Mouse (Mus musculus): ENCODE results near the gene Fam213a.

Gene Fam213a

DNA sequence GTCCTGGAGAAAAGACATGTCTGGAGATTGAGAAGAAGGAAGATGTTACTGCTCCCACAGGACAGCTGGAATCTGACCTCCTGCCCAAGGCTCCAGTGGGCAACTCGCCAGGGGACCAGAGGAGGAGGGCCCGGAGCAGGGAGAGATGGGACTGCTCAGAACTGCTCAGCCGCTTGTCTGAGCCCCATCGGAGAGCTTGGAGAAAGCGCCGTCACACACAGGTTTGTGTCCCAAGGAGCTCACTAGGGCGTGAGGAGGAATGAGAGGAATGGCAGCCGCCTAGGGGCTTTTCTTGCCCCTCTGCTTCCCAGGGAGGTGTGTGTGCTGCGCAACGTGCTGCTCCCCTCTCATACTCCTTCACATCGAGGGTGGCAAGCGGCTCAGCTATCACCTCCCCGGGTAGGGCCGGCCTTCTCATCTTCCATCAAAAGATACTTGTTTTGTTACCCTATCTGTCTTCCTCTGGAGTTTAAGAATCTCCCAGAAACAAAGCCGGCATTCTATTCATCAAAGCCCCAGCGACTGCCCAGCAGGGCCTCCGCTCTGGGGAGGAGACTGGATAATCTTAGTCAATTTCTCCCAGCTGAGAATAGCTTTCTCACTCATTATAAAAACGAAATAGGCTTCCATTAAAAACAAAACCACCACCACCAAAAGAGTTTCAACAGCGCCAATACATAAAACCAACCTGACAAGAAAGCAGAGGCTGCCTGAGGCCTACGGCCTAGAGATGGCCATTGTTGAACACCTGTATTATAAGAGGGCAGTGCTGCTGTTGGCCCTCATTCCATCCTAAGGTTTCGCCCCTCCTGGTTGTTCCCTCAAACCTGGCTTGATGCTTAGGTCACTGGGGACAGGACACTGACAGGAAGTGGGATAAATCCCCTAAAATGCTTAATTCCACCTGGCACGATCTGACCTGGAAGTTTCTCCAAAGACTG, 9.1 kb downstream of the Fam213a start:
- no peak for DNase-seq (ENCODE audit: low read depth)

DNA sequence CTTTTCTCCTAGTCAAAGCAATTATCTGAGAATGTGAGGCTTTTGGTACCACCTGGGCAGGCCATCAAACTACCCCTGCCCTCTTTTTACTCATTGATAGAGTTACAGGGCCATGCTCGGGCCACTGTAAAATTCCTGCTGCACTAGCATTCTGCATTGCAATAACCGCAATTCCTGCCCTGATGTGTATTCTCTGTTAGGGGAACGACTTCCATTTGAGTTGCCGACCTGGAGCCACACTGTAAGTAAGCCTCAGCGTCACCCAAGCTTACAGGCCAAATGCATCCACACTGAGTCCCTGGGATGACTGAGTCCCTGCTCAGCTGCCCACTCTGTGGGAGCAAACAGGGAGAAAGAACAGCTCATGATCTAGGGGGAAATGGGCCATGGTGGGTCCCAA, 12.0 kb downstream of the Fam213a start:
- DNase-seq (ENCODE audit: low read depth) = no peak

DNA sequence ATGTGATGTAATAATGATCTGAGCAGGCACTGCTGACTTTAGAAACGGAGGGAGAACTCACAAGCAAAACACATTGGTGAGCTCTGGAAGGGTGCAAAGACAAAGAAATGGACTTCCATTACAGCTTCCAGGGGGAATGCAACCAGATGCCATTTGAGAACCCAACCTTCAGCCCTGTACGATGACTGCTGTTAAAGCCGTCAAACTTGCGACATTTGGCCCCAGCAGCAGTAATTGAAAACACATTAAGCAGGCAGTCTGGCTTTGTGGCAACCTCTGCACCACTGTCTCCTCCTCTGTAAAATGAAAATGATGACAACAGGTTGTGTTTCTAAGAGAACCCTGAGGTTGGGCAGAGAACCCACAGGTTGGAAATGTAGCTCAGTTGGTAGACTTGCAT, 12.8 kb downstream of the Fam213a start:
- DNase-seq (ENCODE audit: low read depth) = no peak

DNA sequence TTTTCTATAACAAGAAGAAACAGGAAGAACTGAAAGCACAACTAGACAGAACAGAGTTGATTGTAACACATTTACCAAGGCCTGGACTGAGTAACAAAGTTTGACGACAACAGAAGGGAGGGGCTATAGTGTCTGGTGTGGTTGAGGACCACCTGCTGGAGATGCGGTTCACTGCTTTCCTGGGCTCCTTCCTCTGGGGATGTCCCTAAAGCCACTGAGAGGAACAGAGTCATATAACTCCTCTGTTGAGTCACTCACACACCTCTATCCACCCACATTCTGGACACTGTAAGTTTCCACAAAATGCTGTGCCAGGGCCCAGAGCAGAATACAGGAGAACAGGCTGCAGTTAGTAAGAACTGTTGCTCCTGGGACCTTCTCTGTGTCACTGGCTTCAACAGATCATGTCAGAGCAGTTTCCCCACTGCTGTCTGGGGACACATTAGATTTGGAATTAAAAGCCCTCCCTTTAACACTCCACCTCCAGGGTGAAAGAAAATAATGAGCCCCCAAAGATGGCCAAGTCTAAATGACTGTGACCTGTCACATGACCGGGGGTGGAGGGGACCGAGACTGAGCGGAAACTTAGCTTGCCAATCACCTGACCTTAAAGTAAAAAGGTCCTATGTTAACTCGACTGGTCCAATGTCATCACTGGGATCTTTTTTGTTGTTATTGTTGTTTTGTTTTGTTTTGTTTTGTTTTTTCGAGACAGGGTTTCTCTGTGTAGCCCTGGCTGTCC, 13.5 kb downstream of the Fam213a start:
- no peak for DNase-seq (ENCODE audit: low read depth)

DNA sequence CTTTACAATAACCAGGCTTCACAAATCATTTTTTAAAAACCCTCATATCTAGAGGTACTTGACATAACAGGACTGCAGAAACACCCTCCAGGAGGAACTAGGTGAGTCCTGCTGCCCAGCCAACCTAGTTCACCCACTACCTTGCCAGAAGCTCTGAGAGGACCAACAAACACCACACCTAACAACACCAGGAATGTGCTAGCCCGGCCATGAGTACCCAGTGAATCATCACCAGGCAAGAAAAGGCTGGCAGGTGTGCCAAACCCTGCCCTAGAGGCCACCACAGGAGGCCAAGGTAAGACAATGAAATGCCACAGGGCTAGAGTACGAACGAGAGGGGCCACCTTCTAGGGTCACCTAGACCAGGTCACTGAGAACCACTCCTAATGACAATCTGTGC, 17.4 kb downstream of the Fam213a start:
- DNase-seq (ENCODE audit: low read depth) = no peak

DNA sequence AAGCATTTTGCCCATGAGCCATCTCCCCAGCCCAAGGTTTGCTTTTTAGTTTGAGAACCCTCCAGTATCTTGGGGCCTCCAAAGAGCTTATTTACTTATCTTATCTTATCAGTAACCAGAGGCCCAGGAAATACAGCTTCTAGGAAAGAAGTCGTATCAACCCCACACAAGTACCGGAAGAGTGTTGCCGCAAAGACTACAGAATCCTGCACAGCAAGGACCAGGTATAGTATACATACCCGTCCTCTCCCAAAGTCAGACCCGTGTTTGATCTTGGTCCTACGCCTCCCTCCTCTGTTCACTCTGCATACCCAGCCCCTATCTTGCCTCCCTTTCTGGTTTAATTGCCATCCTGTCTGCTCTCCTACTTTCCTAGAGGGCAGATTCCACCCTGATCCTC, 21.1 kb downstream of the Fam213a start:
- peak; percentile 26 for DNase-seq (ENCODE audit: low read depth)

DNA sequence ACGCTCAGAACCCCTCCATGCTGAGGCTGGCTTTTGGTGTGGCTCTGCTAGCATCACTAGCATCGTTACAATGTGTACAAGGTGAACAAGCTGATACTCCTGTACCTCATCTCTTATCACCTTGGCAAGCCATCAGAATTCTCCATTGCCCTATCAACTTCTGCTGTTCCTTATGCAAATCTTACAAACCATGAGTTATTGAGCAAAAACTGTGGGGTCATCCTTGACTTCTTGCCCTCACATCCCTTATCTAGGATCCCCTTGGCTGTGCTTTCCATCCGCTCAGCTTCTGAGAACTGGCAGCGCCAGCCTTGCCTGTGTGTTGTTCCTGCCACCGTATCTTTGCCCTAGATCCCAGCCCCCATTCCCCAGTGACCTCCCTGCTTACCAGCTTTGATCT, 24.8 kb downstream of the Fam213a start:
- no peak for DNase-seq (ENCODE audit: low read depth)

DNA sequence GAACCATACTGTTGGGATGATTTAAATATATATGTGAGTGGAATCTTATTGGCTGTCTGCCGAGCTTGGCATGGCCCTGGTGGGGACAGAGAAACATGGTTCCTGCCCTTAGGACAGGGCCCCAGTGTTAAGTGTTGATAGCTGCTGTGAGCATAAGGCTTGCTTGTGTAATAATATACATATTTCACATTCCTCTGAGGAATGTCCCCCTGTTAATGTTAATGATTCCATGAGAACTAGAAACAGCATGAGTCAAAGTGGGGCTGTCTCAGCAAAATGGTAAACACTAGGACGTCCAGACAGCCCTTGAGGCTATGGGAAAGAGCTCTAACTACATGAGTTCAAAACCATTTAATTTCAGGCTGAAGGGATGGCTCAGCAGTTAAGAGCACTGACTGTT, 26.4 kb downstream of the Fam213a start:
- no peak for DNase-seq (ENCODE audit: low read depth)

DNA sequence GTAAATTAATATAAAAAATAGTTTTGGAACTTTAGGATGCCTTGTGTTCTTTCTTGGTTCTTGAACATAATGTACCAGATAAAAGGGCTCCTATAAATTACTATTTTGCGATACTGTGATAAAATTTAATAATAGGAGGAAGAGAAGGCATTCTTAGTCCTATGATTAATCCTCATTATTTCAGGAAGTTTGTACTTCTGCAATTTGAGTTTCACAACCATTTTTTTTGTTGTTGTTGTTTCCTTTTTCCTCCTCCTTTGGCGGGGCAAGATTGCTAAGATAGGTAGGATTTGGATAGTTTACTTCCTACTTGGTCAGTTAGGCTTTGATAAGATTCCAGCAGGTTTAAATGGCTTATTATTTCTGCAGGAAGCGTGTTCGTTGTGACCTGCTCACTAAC, 28.0 kb downstream of the Fam213a start:
- no peak for DNase-seq (ENCODE audit: low read depth)

DNA sequence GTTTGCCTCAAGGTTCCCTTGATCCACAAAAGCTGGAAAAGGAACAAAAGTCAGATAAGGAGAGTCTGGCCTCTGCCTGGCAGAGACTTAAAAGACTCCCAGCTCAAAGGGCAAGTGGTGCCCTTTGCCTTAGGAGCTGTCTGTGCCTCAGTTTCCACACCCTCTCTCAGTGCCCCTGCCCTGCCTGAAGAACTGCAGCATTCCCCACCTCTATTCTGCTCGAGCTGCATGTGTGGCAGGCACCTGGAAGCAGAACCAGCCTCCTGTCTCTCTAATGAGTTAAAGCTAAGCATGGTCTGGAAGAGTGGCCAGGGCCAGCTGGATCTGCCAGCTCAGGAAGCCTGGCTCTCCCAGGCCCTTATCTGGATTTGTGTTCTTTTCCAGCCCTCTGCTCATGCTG, 33.9 kb downstream of the Fam213a start:
- DNase-seq (ENCODE audit: low read depth) = no peak

DNA sequence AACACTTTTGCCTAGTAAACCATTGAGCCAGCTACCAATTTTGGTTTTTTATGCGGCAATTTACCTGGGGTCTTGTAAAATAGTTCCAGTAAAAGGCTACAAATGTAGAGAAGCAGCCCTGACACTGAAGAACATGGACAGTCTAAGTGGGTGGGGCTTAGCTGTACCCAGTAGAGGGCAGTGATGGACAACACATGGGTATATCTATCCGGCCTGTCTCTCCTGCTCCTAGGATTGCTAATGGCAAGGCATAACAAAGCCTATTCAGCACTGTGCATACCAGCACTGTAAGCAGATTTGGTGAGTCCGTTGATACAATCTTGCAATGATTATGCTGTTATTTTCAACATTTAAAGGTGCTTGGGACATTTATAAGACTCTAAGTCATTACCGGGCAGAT, 34.6 kb downstream of the Fam213a start:
- DNase-seq (ENCODE audit: low read depth) = peak; percentile 15

DNA sequence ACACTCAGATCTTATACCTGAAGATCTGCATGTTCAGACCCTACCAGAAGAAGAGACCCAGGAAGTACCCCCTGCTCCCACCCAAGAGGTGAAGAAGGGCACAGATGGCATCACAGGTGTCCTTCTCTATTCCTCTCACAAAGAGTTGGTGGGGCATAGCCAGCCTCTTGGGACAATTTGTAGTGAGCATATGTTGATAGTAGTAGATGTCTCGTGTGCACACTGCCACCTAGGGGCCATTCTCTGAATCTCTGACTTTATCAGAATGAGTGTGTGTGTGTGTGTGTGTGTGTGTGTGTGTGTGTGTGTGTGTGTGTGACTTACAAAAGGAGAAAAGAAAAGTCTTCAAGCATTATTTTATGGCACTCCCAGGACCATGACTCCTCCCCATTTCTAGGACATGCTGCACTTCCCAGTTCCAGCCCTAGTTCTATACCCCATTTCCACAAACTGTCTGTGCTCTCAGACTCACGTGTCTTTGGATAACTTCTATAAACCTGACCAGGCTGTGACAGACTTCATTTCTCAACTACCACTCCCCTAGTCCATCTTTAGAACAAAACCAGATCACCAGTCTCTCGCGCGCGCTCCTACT, 38.4 kb downstream of the Fam213a start:
- DNase-seq (ENCODE audit: low read depth) = peak; percentile 91

DNA sequence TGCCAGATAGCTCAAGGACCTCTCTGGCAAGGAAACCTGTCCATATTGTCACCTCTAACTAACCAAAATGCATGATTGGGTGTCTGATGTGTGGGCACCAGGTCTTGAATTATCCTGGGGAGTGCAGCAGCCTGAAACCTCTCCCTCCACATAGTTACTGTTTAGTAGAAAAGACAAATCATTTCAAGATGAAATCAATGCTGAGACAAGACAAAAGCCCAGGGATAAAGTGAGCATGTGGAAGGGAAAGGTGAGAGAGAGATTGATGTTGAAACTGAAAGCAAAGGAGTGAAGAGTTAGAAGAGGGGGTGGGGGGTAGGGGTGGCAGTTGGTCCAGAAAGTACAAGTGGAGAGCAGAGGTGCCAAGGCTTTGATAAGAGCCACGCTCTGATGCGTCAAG, 45.5 kb downstream of the Fam213a start:
- peak; percentile 45 for DNase-seq (ENCODE audit: low read depth)

DNA sequence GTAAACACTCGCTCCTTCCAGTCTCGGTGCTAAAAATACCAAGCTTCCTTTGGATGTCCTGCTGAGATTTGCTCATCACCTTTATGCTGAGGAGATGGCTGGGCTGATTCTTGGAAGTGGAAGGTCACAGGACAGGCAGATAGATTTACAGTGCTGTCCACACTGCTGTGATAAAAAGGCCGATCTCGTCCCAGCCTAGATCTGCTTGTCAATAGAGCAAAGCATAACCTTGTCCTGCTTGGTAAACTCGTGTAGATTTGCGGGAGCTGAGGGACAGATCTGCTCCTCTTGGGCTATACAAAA, 46.0 kb downstream of the Fam213a start:
- no peak for DNase-seq (ENCODE audit: low read depth)

DNA sequence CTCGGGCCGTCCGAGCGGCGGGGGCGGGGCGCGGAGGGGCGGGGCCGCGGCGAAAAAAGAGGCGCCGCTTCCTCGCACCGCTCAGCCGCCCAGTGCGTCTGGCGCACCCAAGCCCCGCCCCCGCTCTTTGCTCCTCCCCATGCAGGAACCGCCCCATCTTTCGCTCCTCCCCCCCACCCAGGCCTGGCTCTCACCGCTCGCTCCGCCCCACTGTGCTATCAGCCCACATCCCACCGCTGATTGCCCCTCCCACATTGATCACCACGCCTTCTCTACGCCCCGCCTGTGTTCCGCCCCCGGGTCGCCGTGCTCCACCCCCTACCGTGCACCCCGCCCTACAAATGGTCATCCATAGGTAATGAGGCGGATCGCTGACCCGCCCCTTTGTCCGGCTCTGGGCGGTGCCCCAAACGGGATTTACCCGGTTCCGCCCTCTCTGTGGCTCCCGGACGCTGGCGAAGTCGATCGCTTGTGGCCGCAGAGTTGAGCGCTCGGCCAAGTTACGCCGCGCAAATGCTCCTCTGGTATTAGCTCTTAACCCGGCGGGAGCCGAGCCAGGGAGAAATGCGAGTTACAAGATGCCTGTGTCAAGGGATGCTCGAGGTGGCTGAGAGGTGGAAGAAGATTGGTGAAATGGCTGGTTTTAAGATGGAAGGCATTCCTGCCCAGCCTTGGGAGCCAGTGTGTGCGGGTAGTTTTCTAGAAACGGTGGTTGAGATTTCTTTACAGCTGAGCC, 46.6 kb downstream of the Fam213a start:
- peak; percentile 98 for DNase-seq (ENCODE audit: low read depth)

DNA sequence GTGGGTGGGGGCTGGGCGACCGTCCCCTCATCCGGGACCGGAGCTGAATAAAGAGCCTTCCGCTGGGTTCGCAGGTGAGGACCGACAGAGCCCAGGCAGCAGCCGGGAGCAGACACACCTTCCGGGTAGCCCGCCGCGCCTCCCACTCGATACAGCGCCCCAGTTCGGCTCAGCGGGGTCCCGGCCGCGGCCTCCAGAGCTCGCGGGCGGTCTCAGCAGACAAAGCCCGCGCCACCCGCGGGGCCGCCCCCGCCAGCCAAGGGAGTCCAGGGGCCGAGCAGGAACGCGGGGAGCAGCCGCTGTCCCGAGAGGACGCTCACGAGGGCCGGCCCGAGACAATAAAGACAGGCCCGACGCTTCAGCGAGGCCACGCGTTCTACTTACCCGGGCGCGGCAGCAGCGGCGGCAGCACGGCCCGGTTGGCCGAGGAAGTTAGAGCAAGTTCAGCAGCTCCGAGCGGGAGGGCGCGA, 47.2 kb downstream of the Fam213a start, which contains the start of gene Tspan14:
Gene Tspan14 (minus strand): TSS at position 416 of the 470 bp plus-strand sequence.
- DNase-seq (ENCODE audit: low read depth) = no peak

DNA sequence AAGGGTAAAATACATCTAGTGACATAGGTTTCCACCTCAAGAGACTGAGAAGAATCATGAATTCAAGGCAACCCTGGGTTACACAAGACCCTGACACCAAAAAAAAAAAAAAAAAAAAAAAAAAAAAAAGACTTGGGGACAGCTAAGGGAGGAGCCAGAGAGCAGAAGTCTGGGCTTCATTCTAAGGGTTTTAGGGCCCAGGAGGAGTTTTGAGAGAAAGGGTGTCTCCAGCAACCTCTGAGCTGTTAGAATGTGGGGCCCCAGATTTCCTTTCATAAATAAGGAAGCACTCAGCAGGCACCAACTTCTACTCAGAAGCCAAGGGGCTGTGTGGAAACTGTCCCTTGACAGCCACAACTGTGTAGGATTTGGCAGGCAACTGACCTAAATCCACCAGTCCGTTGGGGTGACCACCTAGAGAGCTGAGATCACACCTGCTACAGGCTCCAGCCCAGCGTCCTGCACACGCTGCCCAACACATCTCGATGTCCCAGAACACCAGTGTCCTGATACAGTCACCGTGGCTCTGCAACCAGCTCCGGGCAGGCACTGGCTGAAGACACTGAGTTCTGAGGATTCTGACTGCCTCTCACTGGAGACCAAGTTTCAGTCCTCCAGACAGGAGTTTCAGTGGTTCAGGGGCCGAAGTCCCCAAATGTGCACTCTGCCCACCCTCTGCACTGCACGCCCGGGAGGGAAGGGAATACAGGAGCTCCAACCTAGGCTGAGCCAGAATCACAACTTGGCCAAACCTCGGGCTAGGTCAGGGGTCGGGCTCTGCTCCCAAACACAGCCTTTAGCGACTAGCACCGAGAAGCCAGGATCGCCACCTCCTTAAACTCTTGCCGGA, 47.9 kb downstream of the Fam213a start:
- peak; percentile 49 for DNase-seq (ENCODE audit: low read depth)

DNA sequence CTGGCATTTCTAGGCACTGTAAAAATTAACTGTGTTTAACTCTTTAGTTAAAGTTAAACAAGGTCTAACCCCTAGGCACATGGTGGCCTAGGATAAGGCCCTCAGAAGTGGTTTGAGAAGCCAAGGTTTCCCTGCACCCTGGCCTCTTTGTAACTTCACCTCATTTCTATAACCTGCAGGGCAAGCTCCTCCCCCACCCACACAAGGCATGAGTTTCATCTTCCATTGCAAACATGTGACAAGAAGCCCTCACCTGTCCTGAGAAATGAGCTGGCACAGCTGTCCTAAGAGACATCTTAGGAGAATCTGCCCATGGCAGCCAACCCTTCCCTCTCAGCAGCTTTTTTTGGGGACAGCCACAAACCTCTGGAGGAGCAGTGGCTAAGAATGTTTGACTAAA, 48.7 kb downstream of the Fam213a start:
- DNase-seq (ENCODE audit: low read depth) = peak; percentile 51

DNA sequence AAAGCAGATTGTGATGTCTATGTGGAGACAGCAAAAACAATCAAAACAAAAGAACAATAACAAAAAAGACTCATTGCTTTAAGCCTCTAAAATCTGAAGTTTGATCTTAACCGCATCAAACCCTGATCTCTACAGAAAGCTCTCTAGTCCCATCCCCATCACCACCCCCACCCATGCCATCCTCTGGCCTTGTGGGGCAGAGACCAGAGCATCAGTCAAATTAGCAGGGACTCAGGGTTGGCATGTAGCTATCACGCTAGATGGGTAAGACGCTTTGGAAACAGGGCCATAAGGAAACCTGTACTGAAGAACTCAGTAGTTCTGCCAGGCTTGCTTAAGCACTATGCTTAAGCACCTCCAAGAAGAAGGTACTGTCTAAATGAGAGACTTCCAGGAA, 49.4 kb downstream of the Fam213a start:
- DNase-seq (ENCODE audit: low read depth) = no peak

DNA sequence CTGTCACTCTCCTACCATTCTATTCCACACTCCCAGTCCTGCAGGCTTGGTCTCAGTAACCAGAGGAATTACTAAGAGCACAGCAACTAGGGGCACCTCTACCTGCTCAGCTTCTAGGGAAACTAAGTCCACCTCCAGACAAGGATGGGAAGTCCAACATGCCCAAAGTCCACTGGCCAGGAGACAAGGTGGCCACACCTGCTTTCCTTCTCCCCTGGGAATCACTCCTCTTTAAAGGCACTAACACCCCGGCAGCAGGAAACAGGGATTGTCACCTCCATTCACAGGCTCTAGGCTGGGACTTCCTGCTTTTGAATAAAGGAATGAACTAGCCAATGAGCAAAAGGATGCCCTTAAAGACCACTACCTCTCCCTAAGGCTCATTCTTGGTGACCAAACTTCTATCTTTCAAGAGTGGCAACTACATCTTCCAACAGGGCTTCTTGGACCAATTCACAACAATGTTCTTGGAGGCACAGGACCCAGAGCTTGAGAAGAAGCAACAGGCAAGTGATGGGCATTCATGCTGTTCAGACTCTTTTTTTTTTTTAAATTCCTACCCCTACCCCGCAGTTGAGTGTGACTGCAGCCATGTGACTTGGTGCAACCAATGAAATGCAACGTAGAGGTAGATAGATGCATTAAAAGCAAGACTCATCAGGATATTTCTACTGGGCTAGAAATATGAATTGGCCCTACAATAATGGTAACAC, 49.9 kb downstream of the Fam213a start:
- peak; percentile 46 for DNase-seq (ENCODE audit: low read depth)

All from naive thymus-derived CD4-positive, alpha-beta T cell, adult 2 months (primary cell).